Mouse (Mus musculus): Measurements from ENCODE around the gene Cluap1. TPM values are rescaled to one million over a fixed set of nuclear protein-coding genes. Genes with fewer than 3 reads are reported as not detected.

Cluap1 gene
- total RNA-seq (2012; rRNA removed): 10.3 and 12.6 TPM in 2 replicates

- H3K9ac ChIP-seq (ENCODE audit: insufficient read depth, low read depth, low read length, poor library complexity, severe bottlenecking): peak within 1 kb of the TSS; percentile 78
- 0 out of 2 replicates have a peak, but pooled peaks have one; percentile 24 for TF ChIP-seq CHD2 (IDR thresholded peaks at IDR 0.05; ENCODE audit: low read depth, low read length)
- TF ChIP-seq HCFC1 (IDR thresholded peaks at IDR 0.05; ENCODE audit: borderline replicate concordance, insufficient read depth, low read length): peak; percentile 84
- TF ChIP-seq ZC3H11A (IDR thresholded peaks at IDR 0.05; ENCODE audit: borderline replicate concordance, low read depth, low read length): no peak
- TF ChIP-seq MAFK (IDR thresholded peaks at IDR 0.05; ENCODE audit: insufficient read depth, low read depth, low read length): no peak
- TF ChIP-seq ZNF384 (IDR thresholded peaks at IDR 0.05; ENCODE audit: low read depth, low read length): no peak
- in situ Hi-C loops (cut with MboI; ENCODE audit: low sequenced_read_pairs in 2 of 2, unreplicated experiment in 2 of 2): no loop called here
- no peak within 1 kb of the TSS for H3K27ac ChIP-seq (ENCODE audit: insufficient read depth, low read depth, low read length, poor library complexity, severe bottlenecking)
- DNase-seq (ENCODE audit: low read depth, low spot score): peak; percentile 95
- no peaks in the 10 kb centered on the region; the same call in 1 of the 2 replicates for H3K36me3 ChIP-seq (ENCODE audit: control insufficient read depth, insufficient read depth, low read length, poor library complexity, severe bottlenecking)
- peak within 1 kb of the TSS; percentile 71 to 80 for H3K4me3 ChIP-seq (ENCODE audit: insufficient read depth in 1 of 2, low read depth in 1 of 2, low read length in 2 of 2, poor library complexity in 1 of 2, severe bottlenecking in 1 of 2)
- H3K4me1 ChIP-seq (ENCODE audit: control insufficient read depth in 2 of 2, insufficient read depth in 2 of 2, low read length in 2 of 2, poor library complexity in 1 of 2): no peaks in the 10 kb centered on the region
- no peaks in the 10 kb centered on the region for H3K9me3 ChIP-seq (ENCODE audit: control insufficient read depth, insufficient read depth, low read depth, low read length)
Measured at GRCm38 (mm10) chr16:3908537-3909111, at the start of gene Cluap1, which contains the start of gene 1700037C18Rik. TSS of gene Cluap1 (plus strand) at chr16:3908801. TSS of gene 1700037C18Rik (minus strand) at chr16:3908689.

- H3K36me3 ChIP-seq (ENCODE audit: control insufficient read depth, insufficient read depth, low read length, poor library complexity, severe bottlenecking): peaks cover 3% of the 10 kb centered on the region
- H3K27ac ChIP-seq (ENCODE audit: insufficient read depth, low read depth, low read length, poor library complexity, severe bottlenecking): no peak overlapping the region
- no peak for DNase-seq (ENCODE audit: low read depth, low spot score)
- H3K9me3 ChIP-seq (ENCODE audit: control insufficient read depth, insufficient read depth, low read depth, low read length): no peaks in the 10 kb centered on the region
- TF ChIP-seq ZNF384 (IDR thresholded peaks at IDR 0.05; ENCODE audit: low read depth, low read length) (no peak), CHD2 (IDR thresholded peaks at IDR 0.05; ENCODE audit: low read depth, low read length) (no peak), ZC3H11A (IDR thresholded peaks at IDR 0.05; ENCODE audit: borderline replicate concordance, low read depth, low read length) (no peak), MAFK (IDR thresholded peaks at IDR 0.05; ENCODE audit: insufficient read depth, low read depth, low read length) (no peak), HCFC1 (IDR thresholded peaks at IDR 0.05; ENCODE audit: borderline replicate concordance, insufficient read depth, low read length) (no peak)
- H3K4me1 ChIP-seq (ENCODE audit: control insufficient read depth in 2 of 2, insufficient read depth in 2 of 2, low read length in 2 of 2, poor library complexity in 1 of 2): no peaks in the 10 kb centered on the region; a peak in 1 of 4 replicates
- H3K9ac ChIP-seq (ENCODE audit: insufficient read depth, low read depth, low read length, poor library complexity, severe bottlenecking): no peak overlapping the region
- in situ Hi-C loops (cut with MboI; ENCODE audit: low sequenced_read_pairs in 2 of 2, unreplicated experiment in 2 of 2): no loop called here
- H3K4me3 ChIP-seq (ENCODE audit: insufficient read depth in 1 of 2, low read depth in 1 of 2, low read length in 2 of 2, poor library complexity in 1 of 2, severe bottlenecking in 1 of 2): no peak overlapping the region
Measured at GRCm38 (mm10) chr16:3859254-3859653, 49.3 kb upstream of the Cluap1 start.

- Histone ChIP-seq H3K36me3 (ENCODE audit: control insufficient read depth, insufficient read depth, low read length, poor library complexity, severe bottlenecking) (peaks cover 6% of the 10 kb centered on the region; the same call in 1 of the 2 replicates), H3K4me1 (ENCODE audit: control insufficient read depth in 2 of 2, insufficient read depth in 2 of 2, low read length in 2 of 2, poor library complexity in 1 of 2) (peaks cover 3 to 6% of the 10 kb centered on the region in 2 experiments; a peak in 2 of 4 replicates), H3K27ac (ENCODE audit: insufficient read depth, low read depth, low read length, poor library complexity, severe bottlenecking) (no peak overlapping the region), H3K9ac (ENCODE audit: insufficient read depth, low read depth, low read length, poor library complexity, severe bottlenecking) (peak overlapping the region; percentile 71), H3K9me3 (ENCODE audit: control insufficient read depth, insufficient read depth, low read depth, low read length) (no peaks in the 10 kb centered on the region), H3K4me3 (ENCODE audit: insufficient read depth in 1 of 2, low read depth in 1 of 2, low read length in 2 of 2, poor library complexity in 1 of 2, severe bottlenecking in 1 of 2) (peak overlapping the region; percentile 69 to 95)
- TF ChIP-seq MAFK (IDR thresholded peaks at IDR 0.05; ENCODE audit: insufficient read depth, low read depth, low read length) (no peak), HCFC1 (IDR thresholded peaks at IDR 0.05; ENCODE audit: borderline replicate concordance, insufficient read depth, low read length) (no peak), ZC3H11A (IDR thresholded peaks at IDR 0.05; ENCODE audit: borderline replicate concordance, low read depth, low read length) (no peak), ZNF384 (IDR thresholded peaks at IDR 0.05; ENCODE audit: low read depth, low read length) (no peak), CHD2 (IDR thresholded peaks at IDR 0.05; ENCODE audit: low read depth, low read length) (no peak)
- DNase-seq (ENCODE audit: low read depth, low spot score): no peak
- in situ Hi-C loops (cut with MboI; ENCODE audit: low sequenced_read_pairs in 2 of 2, unreplicated experiment in 2 of 2): no loop called here
Measured at GRCm38 (mm10) chr16:3871815-3872214, 36.8 kb upstream of the Cluap1 start.

GRCm38 (mm10) chr16:3872216-3873047 lies 36.2 kb upstream of the Cluap1 start, which contains the start of gene Naa60:
TSS of gene Naa60 (plus strand) at chr16:3872375.
- H3K9me3 ChIP-seq (ENCODE audit: control insufficient read depth, insufficient read depth, low read depth, low read length): no peaks in the 10 kb centered on the region
- peak; percentile 96 for DNase-seq (ENCODE audit: low read depth, low spot score)
- peaks cover 3 to 6% of the 10 kb centered on the region in 2 experiments; a peak in 2 of 4 replicates for H3K4me1 ChIP-seq (ENCODE audit: control insufficient read depth in 2 of 2, insufficient read depth in 2 of 2, low read length in 2 of 2, poor library complexity in 1 of 2)
- H3K36me3 ChIP-seq (ENCODE audit: control insufficient read depth, insufficient read depth, low read length, poor library complexity, severe bottlenecking): peaks cover 3% of the 10 kb centered on the region; the same call in 1 of the 2 replicates
- H3K4me3 ChIP-seq (ENCODE audit: insufficient read depth in 1 of 2, low read depth in 1 of 2, low read length in 2 of 2, poor library complexity in 1 of 2, severe bottlenecking in 1 of 2): peak within 1 kb of the TSS; percentile 75 to 95
- 0 out of 2 replicates have a peak within 1 kb of the TSS, but pooled peaks have one; percentile 14 for H3K27ac ChIP-seq (ENCODE audit: insufficient read depth, low read depth, low read length, poor library complexity, severe bottlenecking)
- in situ Hi-C loops (cut with MboI; ENCODE audit: low sequenced_read_pairs in 2 of 2, unreplicated experiment in 2 of 2): no loop called here
- peak within 1 kb of the TSS; percentile 83 for H3K9ac ChIP-seq (ENCODE audit: insufficient read depth, low read depth, low read length, poor library complexity, severe bottlenecking)
- no peak for TF ChIP-seq ZC3H11A (IDR thresholded peaks at IDR 0.05; ENCODE audit: borderline replicate concordance, low read depth, low read length)
- TF ChIP-seq CHD2 (IDR thresholded peaks at IDR 0.05; ENCODE audit: low read depth, low read length): peak; percentile 55; the same call in 1 of the 2 replicates
- TF ChIP-seq ZNF384 (IDR thresholded peaks at IDR 0.05; ENCODE audit: low read depth, low read length): no peak
- 0 out of 2 replicates have a peak, but pooled peaks have one; percentile 58 for TF ChIP-seq HCFC1 (IDR thresholded peaks at IDR 0.05; ENCODE audit: borderline replicate concordance, insufficient read depth, low read length)
- no peak for TF ChIP-seq MAFK (IDR thresholded peaks at IDR 0.05; ENCODE audit: insufficient read depth, low read depth, low read length)

Measured in ES-E14 (cell line).